Mouse (Mus musculus) lung, postnatal 0 days (tissue): ENCODE data around the gene Atp1b1. TPM values are rescaled to one million over a fixed set of nuclear protein-coding genes. Genes with fewer than 3 reads are reported as not detected.

Experiments used
- ATAC-seq: fragments of 200-750 bp; cut with Nextera tagmentation; 2 replicates; pipeline ENCODE4 v1.8.0; 2017; ENCODE audit warnings: moderate library complexity
- DNase-seq: peaks from one replicate; pipeline ENCODE4 v3.0.0-alpha.2; 2016; ENCODE audit warnings: low spot score
- H3K27ac ChIP-seq: fragments of 300-500 bp; sonication (generic); 2 replicates; pipeline ENCODE4 v1.5.1; 2014; ENCODE audit warnings: antibody characterized with exemption, mild to moderate bottlenecking, low read length, mixed read lengths
- H3K27me3 ChIP-seq: fragments of 300-500 bp; sonication (generic); replicated peaks from 2 replicates; pipeline ENCODE4 v1.6.1; 2014; ENCODE audit warnings: low read length, mixed read lengths; ENCODE audit not compliant: insufficient read depth
- H3K36me3 ChIP-seq: fragments of 300-500 bp; sonication (generic); 2 replicates; pipeline ENCODE4 v1.6.1; 2014; ENCODE audit warnings: low read length, mixed read lengths; ENCODE audit not compliant: insufficient read depth
- H3K4me1 ChIP-seq: fragments of 300-500 bp; sonication (generic); 2 replicates; pipeline ENCODE4 v1.6.1; 2014; ENCODE audit warnings: antibody characterized with exemption, low read depth, low read length, mixed read lengths; ENCODE audit not compliant: insufficient read depth
- H3K4me2 ChIP-seq: fragments of 300-500 bp; sonication (generic); replicated peaks from 2 replicates; pipeline ENCODE4 v1.6.1; 2014; ENCODE audit warnings: low read depth, mild to moderate bottlenecking, low read length, moderate library complexity, mixed read lengths
- H3K4me3 ChIP-seq: fragments of 300-500 bp; sonication (generic); 2 replicates; pipeline ENCODE4 v1.5.1; 2014; ENCODE audit warnings: low read depth, low read length
- H3K9ac ChIP-seq: fragments of 300-500 bp; sonication (generic); replicated peaks from 2 replicates; pipeline ENCODE4 v1.6.1; 2014; ENCODE audit warnings: low read depth, mild to moderate bottlenecking
- H3K9me3 ChIP-seq: fragments of 300-500 bp; sonication (generic); 2 replicates; pipeline ENCODE4 v1.6.1; 2016; ENCODE audit warnings: low read length, mixed read lengths
- CTCF ChIP-seq: IDR thresholded peaks from 2 replicates; pipeline ENCODE4 v1.5.1; 2016; ENCODE audit warnings: antibody characterized with exemption, mild to moderate bottlenecking
- EP300 ChIP-seq: IDR thresholded peaks from 2 replicates; pipeline ENCODE4 v1.6.1; 2016; ENCODE audit warnings: antibody characterized with exemption, mild to moderate bottlenecking, control low read depth
- WGBS: fragments of 180-500 bp; shearing (Covaris S2); extraction: QIAGEN DNeasy Blood & Tissue Kit; methylation state at CpG from one replicate; pipeline ENCODE4 v1.1.7; 2014; 5-methylcytosine and 5-hydroxymethylcytosine counted together
- polyA plus RNA-seq: library from polyadenylated mRNA; unstranded; fragments of >200 nt; fragmentation: Nextera tagmentation; extraction: Ambion mirVana; gene quantifications from 2 replicates; pipeline ENCODE4 v1.2.1, GENCODE M21; 2015

The Atp1b1 gene
- polyA plus RNA-seq, 1 experiment from 2014 or later = 444 TPM

DNA sequence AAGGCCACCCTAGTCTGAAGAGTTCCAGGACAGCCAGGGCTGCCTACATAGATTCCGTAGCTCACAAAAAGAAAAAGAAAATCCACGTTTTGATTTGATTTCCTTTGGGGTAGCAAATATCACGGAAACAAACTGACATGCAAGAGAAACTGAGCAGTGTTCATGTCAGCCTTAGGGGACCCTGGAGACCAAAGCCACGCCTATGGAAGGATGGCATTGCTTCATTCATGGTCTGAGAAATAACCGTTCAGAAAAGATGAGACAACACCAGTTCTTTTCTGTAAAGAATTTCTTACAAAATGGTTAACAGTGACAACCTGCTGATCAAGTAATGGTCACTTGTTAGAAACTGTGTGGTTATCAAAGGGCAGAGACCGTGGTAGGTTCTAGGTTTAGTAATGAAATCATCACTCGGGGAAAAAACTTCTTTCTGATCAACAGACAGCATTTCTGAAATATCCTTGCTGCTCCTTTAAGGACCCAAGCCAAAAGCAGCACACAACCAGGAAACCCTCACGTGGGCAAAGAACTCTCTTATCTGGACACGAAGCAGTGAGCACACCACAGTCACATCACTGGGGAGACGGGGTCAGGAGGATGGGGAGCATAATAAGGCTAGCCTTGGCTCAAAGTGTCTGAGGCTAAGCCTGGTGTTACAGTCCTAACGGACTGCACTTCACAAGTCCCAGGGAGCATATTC, 17.3 kb downstream of the Atp1b1 start:
- no peak overlapping the region for H3K9ac ChIP-seq
- no peaks in the 10 kb centered on the region for H3K27me3 ChIP-seq
- 75% methylated on average over 11 of the region's 11 CpGs for WGBS
- H3K4me1 ChIP-seq = no peaks in the 10 kb centered on the region
- 0 out of 2 replicates have a peak, but pooled peaks cover 9% of the 10 kb centered on the region for H3K36me3 ChIP-seq
- H3K4me3 ChIP-seq = no peak overlapping the region
- DNase-seq = no peak
- H3K9me3 ChIP-seq = no peaks in the 10 kb centered on the region
- TF ChIP-seq CTCF = no peak
- no peak for TF ChIP-seq EP300
- H3K27ac ChIP-seq = no peak overlapping the region
- H3K4me2 ChIP-seq = no peak overlapping the region
- no peak for ATAC-seq

DNA sequence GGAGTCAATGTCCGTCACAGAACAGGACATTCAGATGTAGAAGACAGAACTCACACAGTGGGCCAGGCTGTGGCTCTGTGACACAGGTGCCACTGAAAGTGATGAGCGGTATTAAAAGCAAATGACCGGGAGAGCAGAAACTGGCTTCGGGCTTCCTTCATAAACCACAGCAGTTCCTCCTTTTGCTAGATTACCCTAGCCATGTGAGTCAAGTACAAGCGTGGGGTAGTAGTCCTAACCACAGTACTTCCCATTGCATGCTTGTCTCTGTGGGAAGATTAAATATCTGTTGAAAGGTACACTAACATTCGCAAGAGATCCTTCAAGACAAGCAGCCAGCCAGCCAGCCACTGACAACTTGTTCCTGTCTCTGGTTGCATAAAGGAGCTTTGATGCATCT, 17.9 kb downstream of the Atp1b1 start:
- Histone ChIP-seq H3K9me3 (no peaks in the 10 kb centered on the region), H3K27ac (no peak overlapping the region), H3K4me3 (no peak overlapping the region), H3K27me3 (no peaks in the 10 kb centered on the region), H3K36me3 (0 out of 2 replicates have a peak, but pooled peaks cover 9% of the 10 kb centered on the region), H3K9ac (no peak overlapping the region), H3K4me1 (no peaks in the 10 kb centered on the region), H3K4me2 (no peak overlapping the region)
- 82% methylated on average over 6 of the region's 6 CpGs for WGBS
- no peak for TF ChIP-seq CTCF
- TF ChIP-seq EP300 = no peak
- no peak for DNase-seq
- ATAC-seq = no peak

DNA sequence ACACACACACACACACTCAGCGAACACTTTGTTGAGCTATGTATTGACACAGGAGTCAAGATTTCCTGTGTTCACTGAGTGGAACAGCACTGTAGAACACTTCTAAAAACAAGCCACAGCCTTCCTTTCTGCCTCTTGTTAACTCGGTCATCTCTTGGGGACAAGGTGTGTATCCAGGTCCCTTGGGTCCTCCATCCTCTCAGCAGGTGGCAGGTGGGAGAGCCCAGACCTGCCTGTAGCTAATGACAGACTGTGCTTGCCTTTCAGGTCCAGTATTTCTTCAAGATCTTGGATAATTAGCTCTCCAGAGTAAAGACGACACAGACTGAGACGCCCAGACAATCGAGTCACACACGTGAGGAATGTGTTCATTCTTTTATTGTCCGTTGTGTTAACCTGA, 21.4 kb downstream of the Atp1b1 start:
- ATAC-seq = peak; percentile 39; the same call in 1 of the 2 replicates
- Histone ChIP-seq H3K27ac (no peak overlapping the region), H3K9me3 (no peaks in the 10 kb centered on the region), H3K4me3 (no peak overlapping the region), H3K4me2 (no peak overlapping the region), H3K36me3 (0 out of 2 replicates have a peak, but pooled peaks cover 9% of the 10 kb centered on the region), H3K4me1 (no peaks in the 10 kb centered on the region), H3K9ac (no peak overlapping the region), H3K27me3 (no peaks in the 10 kb centered on the region)
- 77% methylated on average over 7 of the region's 7 CpGs for WGBS
- no peak for DNase-seq
- TF ChIP-seq EP300 = no peak

DNA sequence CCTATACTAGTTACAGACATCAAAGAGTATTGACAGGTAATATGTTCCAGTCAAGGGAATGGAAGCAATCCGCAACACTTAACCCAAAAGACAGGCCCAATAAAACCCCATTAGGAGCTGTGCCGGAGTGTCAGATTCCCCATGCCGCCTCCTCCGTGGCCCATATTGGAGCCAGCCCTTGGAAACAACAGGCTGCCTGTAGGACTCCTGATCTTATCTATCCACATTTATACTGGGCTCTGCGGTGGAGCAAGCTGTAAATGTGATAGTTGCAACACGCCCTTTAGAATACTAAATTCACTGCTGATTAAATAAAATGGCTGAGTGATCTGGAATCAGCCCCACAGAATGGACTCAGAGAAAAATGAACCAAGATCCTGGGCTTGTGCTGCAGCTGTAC, 24.1 kb downstream of the Atp1b1 start:
- Histone ChIP-seq H3K4me2 (no peak overlapping the region), H3K27me3 (no peaks in the 10 kb centered on the region), H3K36me3 (0 out of 2 replicates have a peak, but pooled peaks cover 4% of the 10 kb centered on the region), H3K9me3 (no peaks in the 10 kb centered on the region), H3K4me1 (no peaks in the 10 kb centered on the region), H3K4me3 (no peak overlapping the region), H3K27ac (no peak overlapping the region), H3K9ac (no peak overlapping the region)
- WGBS = 80% methylated on average over 6 of the region's 6 CpGs
- no peak for DNase-seq
- TF ChIP-seq CTCF (no peak), EP300 (no peak)
- ATAC-seq = no peak

DNA sequence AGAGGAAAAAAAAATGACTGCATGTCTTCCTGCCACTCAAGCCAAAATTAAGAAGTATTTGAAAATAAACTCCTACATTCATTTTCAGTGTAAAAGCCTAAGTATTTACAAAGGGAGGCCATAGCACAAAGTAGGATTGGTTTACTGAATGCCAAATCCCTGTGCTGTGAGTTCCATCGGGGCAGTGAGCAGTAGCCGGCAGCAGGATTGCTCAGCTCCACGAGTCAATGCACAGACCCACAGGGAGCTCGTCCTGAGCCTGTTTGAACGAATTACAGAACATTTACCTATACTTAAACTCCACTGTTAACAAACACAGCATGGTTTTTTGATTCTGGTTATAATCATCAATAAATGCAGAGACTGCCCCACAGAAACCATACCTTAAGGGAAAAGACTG, 25.5 kb downstream of the Atp1b1 start:
- WGBS = 72% methylated on average over 5 of the region's 5 CpGs

DNA sequence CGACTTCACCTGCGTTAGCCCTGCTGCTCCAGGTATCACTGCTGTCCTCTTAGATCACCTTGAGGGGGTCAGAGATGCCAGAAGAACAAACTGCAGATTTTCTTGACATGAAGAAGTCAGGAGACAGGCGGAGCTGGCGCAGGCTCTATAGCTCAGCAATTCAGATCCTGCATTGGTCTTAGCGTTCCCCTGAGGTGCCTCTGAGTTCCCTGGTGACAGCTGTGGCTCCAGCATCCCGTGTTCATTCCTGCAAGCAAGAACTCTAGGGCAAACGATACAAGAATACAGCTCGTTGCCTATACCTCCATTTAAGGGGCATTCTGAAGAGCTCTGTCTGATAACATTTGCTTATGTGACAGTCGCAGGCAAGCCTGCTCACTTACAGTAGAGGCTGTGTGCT, 29.5 kb downstream of the Atp1b1 start:
- Histone ChIP-seq H3K27ac (no peak overlapping the region), H3K4me2 (no peak overlapping the region), H3K36me3 (no peaks in the 10 kb centered on the region), H3K4me3 (no peak overlapping the region), H3K4me1 (no peaks in the 10 kb centered on the region), H3K9ac (no peak overlapping the region), H3K9me3 (no peaks in the 10 kb centered on the region), H3K27me3 (no peaks in the 10 kb centered on the region)
- DNase-seq (no peak), ATAC-seq (no peak)
- no peak for TF ChIP-seq CTCF
- TF ChIP-seq EP300 = no peak
- 83% methylated on average over 9 of the region's 9 CpGs for WGBS

More for the DNA sequence above, 25.5 kb downstream of the Atp1b1 start:
- ATAC-seq (no peak), DNase-seq (no peak)
- H3K27me3 ChIP-seq = no peaks in the 10 kb centered on the region
- no peak for TF ChIP-seq CTCF
- no peak for TF ChIP-seq EP300
- no peaks in the 10 kb centered on the region for H3K4me1 ChIP-seq
- H3K9me3 ChIP-seq = no peaks in the 10 kb centered on the region
- 0 out of 2 replicates have a peak, but pooled peaks cover 4% of the 10 kb centered on the region for H3K36me3 ChIP-seq
- no peak overlapping the region for H3K27ac ChIP-seq
- H3K4me2 ChIP-seq = no peak overlapping the region
- H3K9ac ChIP-seq = no peak overlapping the region
- no peak overlapping the region for H3K4me3 ChIP-seq
